Mouse (Mus musculus) lung, adult 2 months (tissue): ENCODE measurements around the gene Pglyrp4.

Source experiments
- CTCF ChIP-seq: fragments of 200-500 bp; IDR thresholded peaks from 2 replicates; pipeline ENCODE4 v1.5.1; 2011; ENCODE audit warnings: mild to moderate bottlenecking, low read length, control low read depth; ENCODE audit not compliant: insufficient read depth
- POLR2A ChIP-seq: fragments of 200-500 bp; IDR thresholded peaks from 2 replicates; pipeline ENCODE4 v1.6.1; 2011; ENCODE audit warnings: low read depth, mild to moderate bottlenecking, control low read depth, low read length, borderline replicate concordance; ENCODE audit errors: extremely low read depth

- 0 out of 2 replicates have a peak, but pooled peaks have one; percentile 12 for TF ChIP-seq CTCF
- no peak for TF ChIP-seq POLR2A
These were observed 18.0 kb upstream of the Pglyrp4 start for GRCm38 (mm10) chr3:90708523-90709202.
